Mouse (Mus musculus): ENCODE data around the gene Chst11.

Chst11 gene

DNA sequence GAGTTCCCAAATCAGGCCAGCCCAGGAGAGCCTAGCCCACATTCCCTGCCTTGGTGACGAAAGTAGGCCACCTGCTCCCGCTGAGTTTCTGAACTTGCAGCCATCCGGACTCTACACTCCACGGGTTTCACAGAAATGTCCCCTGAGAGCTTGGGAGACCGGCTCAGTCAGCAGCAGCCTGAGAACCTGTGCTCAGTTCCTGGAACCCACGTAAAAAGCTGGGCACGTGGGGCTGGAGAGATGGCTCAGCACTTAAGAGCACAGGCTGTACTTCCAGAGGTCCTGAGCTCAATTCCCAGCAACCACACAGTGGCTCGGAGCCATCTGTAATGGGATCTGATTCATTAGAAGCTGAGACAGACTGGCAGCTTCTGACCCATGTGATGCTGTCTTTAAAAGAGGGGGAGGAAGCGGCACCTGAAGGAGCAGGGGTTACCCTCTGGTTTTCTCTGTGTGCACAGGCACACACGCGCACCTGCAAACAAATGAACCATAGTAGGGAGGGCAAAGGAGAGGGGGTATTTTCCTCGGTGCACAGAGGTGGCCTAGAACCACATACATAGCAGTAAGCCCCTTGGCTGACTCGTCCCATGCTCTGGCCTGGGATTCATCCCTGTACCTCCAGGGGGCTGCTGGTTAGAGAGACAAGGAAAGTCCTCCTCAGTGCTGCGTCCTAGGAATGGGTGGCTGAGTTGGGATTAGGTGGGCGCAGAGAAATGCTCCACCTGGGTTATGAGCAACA, 196.7 kb downstream of the Chst11 start:
- no peak for DNase-seq (ENCODE audit: low spot score)

GRCm38 (mm10) chr10:83182573-83182960, 197.3 kb downstream of the Chst11 start:
- DNase-seq (ENCODE audit: low spot score), result no peak

DNA sequence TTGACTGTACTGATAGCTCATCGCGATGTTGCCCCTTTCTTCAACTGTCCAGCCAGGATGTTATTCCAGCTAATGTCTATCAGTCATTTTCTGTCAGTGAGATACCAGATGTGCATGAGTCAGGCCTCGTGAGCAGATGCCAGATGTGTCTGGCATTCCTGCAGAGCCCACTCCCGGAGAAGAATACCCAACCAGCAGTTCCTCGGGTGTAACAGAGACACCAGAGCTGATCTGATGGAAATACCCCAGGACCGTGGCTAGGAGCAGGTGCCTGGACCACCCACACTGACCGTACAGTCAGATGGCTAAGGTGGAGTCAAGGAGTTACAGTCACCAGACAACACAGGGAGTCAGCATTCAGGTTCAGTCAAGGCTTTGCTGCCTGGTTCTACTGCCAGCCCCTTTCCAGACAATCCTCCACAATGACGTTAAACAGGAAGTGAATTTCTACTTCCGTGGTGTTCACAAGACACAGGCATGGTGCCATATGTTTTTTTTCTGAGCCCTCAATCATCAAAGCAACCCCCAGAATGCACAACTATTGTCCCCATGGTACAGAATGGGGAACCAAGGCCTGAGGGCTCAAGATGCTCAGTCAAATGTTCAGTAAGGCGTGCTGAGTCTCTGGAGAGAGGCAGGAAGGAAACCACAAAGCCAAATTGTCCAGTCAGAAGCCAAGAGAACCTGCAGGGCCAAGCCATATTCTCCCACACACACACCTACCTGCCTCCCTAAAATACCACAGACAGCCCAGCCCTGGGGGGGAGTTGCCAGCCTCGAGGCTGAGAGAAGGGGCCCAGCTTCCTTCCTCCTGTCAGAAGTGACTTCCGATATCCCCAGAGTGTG, 198.6 kb downstream of the Chst11 start:
- DNase-seq (ENCODE audit: low spot score), result no peak

- DNase-seq (ENCODE audit: low spot score), result no peak
These were observed 199.3 kb downstream of the Chst11 start for GRCm38 (mm10) chr10:83184480-83185069.

GRCm38 (mm10) chr10:83185121-83185520, 199.8 kb downstream of the Chst11 start:
- DNase-seq (ENCODE audit: low spot score), result no peak

DNA sequence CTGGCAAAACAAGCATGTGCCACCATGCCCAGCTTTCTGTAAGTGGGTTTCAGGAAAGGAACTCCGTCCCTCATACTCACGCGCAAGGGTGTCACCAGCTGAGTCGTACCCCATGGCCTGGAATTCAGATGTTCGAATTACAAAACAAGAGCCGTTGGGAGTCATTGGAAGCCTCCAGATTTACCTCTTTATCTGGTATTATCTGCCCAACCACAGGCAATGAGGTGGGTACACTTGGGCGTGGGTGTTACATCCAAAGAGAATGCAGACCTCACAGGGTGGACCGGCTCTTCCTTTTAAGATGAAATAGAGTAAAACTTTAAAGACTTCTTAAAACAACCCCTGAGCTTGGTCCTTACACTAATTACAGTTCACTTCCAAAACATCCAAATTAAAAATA, 200.9 kb downstream of the Chst11 start:
- DNase-seq (ENCODE audit: low spot score), result no peak

DNA sequence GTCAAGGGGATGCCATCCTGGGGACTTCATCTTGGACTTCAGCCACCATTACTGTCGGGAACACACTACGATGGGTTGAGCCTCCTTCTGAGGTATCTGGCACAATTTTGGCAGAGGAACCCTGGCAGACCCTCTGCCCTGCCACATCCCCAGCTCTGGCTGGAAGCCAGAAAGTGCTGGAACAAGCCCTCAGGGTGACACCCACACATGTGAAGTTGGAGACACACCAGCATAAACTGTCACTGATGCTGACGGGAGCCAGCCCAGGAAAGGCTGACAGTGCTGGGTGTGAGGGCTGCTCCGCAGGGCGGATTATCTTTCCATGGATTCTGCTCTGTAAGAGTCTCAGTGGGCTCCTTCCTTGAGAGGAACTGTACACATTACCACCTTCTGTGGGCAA, 201.7 kb downstream of the Chst11 start:
- no peak for DNase-seq (ENCODE audit: low spot score)

GRCm38 (mm10) chr10:83189071-83189470, 203.8 kb downstream of the Chst11 start:
- DNase-seq (ENCODE audit: low spot score), result no peak

DNA sequence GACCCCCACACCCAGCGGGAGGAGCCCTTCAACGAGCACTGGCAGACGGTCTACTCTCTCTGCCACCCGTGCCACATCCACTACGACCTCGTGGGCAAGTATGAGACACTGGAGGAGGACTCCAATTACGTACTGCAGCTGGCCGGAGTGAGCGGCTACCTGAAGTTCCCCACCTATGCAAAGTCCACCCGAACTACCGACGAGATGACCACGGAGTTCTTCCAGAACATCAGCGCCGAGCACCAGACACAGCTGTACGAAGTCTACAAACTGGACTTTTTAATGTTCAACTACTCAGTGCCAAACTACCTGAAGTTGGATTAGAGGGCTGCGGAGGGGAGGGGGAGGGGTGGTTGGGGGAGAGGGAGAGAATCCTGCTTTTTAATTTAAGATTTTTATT, 206.2 kb downstream of the Chst11 start:
- DNase-seq (ENCODE audit: low spot score), result no peak

DNA sequence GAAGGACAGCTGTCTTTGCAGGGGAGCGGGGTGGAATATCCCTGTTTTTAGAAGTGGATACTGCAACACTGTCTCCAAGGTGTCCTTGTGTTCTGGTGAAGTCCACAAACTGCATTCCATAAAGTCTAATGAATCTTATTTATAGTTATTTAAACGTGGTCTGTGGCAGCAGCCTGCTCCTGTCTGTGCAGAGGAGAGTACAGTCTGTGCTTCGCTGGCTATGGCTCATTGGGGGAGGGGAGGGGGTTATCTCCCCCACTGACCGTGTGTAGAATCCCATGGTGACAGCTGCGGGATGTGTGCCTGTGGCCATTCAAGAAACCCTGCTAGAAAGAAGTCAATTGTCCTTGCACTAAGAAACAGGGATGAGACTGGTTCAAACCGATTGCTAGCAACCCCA, 206.7 kb downstream of the Chst11 start:
- no peak for DNase-seq (ENCODE audit: low spot score)

GRCm38 (mm10) chr10:83197690-83198336, 212.5 kb downstream of the Chst11 start:
- peak; percentile 59 for DNase-seq (ENCODE audit: low spot score)

DNA sequence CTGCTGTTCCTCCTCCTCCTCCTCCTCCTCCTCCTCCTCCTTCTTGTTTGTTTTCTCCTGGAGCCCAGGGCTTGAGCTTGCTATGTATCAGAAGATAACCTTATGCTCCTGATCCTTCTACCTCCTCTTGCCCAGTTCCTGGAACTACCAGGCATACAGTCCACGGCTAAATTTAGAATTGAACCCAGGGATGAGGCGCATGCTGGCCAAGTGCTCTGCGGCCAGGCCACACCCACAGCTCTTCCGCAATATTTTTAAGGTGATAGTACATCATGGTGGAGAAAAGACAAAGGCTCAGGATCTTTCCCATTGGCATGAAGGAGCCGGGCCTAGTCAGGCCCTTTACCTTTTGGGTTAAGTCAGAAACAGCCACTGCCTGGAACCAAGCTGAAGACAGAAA, 213.4 kb downstream of the Chst11 start:
- DNase-seq (ENCODE audit: low spot score), result no peak

GRCm38 (mm10) chr10:83199290-83199689, 214.0 kb downstream of the Chst11 start:
- no peak for DNase-seq (ENCODE audit: low spot score)

DNA sequence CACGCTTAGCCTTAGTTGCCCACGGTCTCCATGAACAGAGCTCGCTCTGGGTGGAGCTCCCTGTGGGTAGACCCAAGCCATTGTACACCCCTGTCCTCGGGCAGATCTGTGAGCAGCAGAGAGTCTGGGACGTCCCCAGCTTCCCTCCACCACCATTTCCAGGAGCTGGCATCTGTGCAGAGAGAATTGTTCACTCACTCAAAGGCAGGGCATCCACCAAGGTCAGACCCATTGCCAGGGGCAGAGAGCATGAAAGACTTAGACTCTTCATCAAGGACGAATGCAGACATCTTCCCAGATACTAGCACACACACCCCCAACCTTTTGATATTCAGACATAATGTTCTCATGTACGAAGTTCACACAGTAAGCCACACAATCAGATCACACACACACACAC, 216.2 kb downstream of the Chst11 start:
- DNase-seq (ENCODE audit: low spot score), result no peak

- no peak for DNase-seq (ENCODE audit: low spot score)
These were observed 217.8 kb downstream of the Chst11 start for GRCm38 (mm10) chr10:83202906-83203702.

- DNase-seq (ENCODE audit: low spot score), result no peak
These were observed 223.1 kb downstream of the Chst11 start for GRCm38 (mm10) chr10:83208436-83208835.

- no peak for DNase-seq (ENCODE audit: low spot score)
These were observed 224.1 kb downstream of the Chst11 start for GRCm38 (mm10) chr10:83209388-83209787.

DNA sequence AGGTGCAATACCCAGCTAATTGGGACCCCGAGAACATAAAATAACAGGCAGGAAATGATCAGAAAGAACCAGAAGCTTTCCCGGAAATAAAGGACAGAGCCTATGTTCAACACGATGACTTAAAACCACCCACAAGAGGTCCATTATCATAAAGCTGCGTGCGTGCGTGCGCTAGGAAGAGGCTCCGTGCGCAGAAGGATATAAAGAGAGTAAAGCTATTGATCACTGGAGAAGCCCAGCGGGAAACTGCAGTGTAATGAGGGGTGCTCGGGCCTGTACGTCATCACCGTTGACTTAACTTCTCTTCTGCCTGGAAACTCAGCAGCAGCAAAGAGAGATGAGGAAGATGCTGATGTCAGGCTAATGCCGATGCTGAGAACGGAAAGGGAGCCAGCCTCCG, 224.8 kb downstream of the Chst11 start:
- no peak for DNase-seq (ENCODE audit: low spot score)

DNA sequence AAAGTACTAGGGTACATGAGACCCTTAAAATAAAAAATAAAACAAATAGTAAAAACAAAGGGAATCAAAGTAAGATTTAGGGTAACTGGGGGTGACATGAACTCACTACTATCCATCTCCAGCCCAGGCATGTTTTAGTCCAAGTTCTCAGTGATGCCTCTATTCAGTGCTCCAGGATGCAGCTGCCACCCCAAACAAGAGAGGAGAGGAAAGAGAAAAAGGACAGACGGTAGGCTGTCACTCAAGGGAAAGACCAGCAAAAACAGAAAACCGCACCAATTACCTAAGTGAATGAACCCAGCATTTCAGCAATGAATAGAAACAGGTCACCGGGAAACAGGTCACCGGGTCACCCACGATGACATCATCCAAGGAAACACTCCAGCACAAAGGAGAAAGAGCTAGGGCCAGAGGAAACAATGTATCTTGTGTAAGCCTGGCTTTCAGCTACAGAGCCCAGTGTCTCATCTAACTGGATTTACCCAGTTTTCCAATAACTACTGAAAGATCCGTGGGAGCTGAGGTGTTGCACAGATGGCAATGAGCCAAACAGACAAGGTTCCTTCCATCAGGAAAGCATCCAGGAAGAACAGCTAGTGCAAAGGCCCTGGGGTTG, 225.8 kb downstream of the Chst11 start:
- no peak for DNase-seq (ENCODE audit: low spot score)

GRCm38 (mm10) chr10:83212618-83213017, 227.3 kb downstream of the Chst11 start:
- DNase-seq (ENCODE audit: low spot score), result no peak

GRCm38 (mm10) chr10:83215559-83215958, 230.3 kb downstream of the Chst11 start:
- no peak for DNase-seq (ENCODE audit: low spot score)
